Mouse (Mus musculus) CH12.LX (cell line): ENCODE data around the gene Ap3s2. TPM values are rescaled to one million over a fixed set of nuclear protein-coding genes. Genes with fewer than 3 reads are reported as not detected.
A peak's percentile ranks its signal among the peaks of the same experiment; 100 is the strongest.

ENCODE experiments used
- DNase-seq: peaks from one replicate; pipeline ENCODE4 v3.0.0-alpha.2; 2013; ENCODE audit errors: extremely low read depth
- H3K27ac ChIP-seq: 2 replicates; pipeline ENCODE4 v1.5.1; 2012; ENCODE audit warnings: low read depth, mild to moderate bottlenecking, control low read depth, moderate library complexity; ENCODE audit not compliant: insufficient read depth
- H3K27me3 ChIP-seq: replicated peaks from 2 replicates; pipeline ENCODE3; 2012; ENCODE audit warnings: inconsistent platforms
- H3K36me3 ChIP-seq, 2 experiments: replicated peaks in 1 of 2; 2 replicates each; pipeline versions ENCODE3 to v1.6.1; 2012; ENCODE audit warnings: inconsistent platforms in 1 of 2, low read length in 1 of 2, mild to moderate bottlenecking in 1 of 2, mixed read lengths in 1 of 2, moderate library complexity in 1 of 2; ENCODE audit not compliant: control insufficient read depth in 1 of 2, insufficient read depth in 1 of 2
- H3K4me1 ChIP-seq, 2 experiments: 2 replicates each; pipeline ENCODE4 v1.6.1; 2012; ENCODE audit warnings: inconsistent platforms in 1 of 2, moderate library complexity in 1 of 2; ENCODE audit not compliant: insufficient read depth in 2 of 2, control insufficient read depth in 1 of 2
- H3K4me2 ChIP-seq: 2 replicates; pipeline ENCODE4 v1.6.1; 2012; ENCODE audit warnings: low read depth, mild to moderate bottlenecking, control low read depth; ENCODE audit not compliant: poor library complexity, insufficient read depth, severe bottlenecking
- H3K4me3 ChIP-seq, 3 experiments: fragments of 150-350 bp in 1 of 3; sonication (generic) in 1 of 3; replicated peaks in 1 of 3; 2 replicates each; pipeline versions ENCODE3 to v1.5.1; 2011 to 2012; ENCODE audit warnings: low read depth in 2 of 3, low read length in 2 of 3, mild to moderate bottlenecking in 2 of 3, moderate library complexity in 2 of 3, control low read depth in 1 of 3, improper control_type of control experiment in 1 of 3, inconsistent platforms in 1 of 3, mixed read lengths in 1 of 3; ENCODE audit not compliant: poor library complexity in 1 of 3
- H3K79me2 ChIP-seq: replicated peaks from 2 replicates; pipeline ENCODE4 v1.6.1; 2012; ENCODE audit warnings: mild to moderate bottlenecking, moderate library complexity; ENCODE audit not compliant: control insufficient read depth, poor library complexity, insufficient read depth, severe bottlenecking; ENCODE audit errors: extremely low read depth
- H3K9ac ChIP-seq: 2 replicates; pipeline ENCODE4 v1.6.1; 2012; ENCODE audit warnings: low read depth, mild to moderate bottlenecking, control low read depth, moderate library complexity; ENCODE audit not compliant: insufficient read depth
- H3K9me3 ChIP-seq: replicated peaks from 2 replicates; pipeline ENCODE3; 2012; ENCODE audit warnings: low read length, inconsistent platforms, mixed read lengths
- BHLHE40 ChIP-seq: IDR thresholded peaks from 2 replicates; pipeline ENCODE4 v1.6.1; 2011; ENCODE audit warnings: mild to moderate bottlenecking, low read depth, low read length, improper control_type of control experiment
- CHD1 ChIP-seq: IDR thresholded peaks from 2 replicates; pipeline ENCODE4 v1.6.1; 2012; ENCODE audit warnings: low read depth, low read length, improper control_type of control experiment, inconsistent platforms
- E2F4 ChIP-seq: IDR thresholded peaks from 2 replicates; pipeline ENCODE4 v1.6.1; 2011; ENCODE audit warnings: low read depth, low read length, improper control_type of control experiment; ENCODE audit not compliant: insufficient replicate concordance
- EP300 ChIP-seq: IDR thresholded peaks from 2 replicates; pipeline ENCODE4 v1.6.1; 2011; ENCODE audit warnings: low read length, improper control_type of control experiment
- GABPA ChIP-seq: IDR thresholded peaks from 2 replicates; pipeline ENCODE4 v1.6.1; 2012; ENCODE audit warnings: low read depth, low read length, improper control_type of control experiment, inconsistent platforms; ENCODE audit not compliant: insufficient replicate concordance
- IRF4 ChIP-seq: IDR thresholded peaks from 2 replicates; pipeline ENCODE4 v1.6.1; 2014; ENCODE audit warnings: low read depth, mild to moderate bottlenecking, inconsistent platforms, low read length, improper control_type of control experiment
- JUN ChIP-seq: IDR thresholded peaks from 2 replicates; pipeline ENCODE4 v1.6.1; 2011; ENCODE audit warnings: low read depth, mild to moderate bottlenecking, low read length, improper control_type of control experiment, moderate library complexity; ENCODE audit not compliant: insufficient read depth
- JUND ChIP-seq: conservative IDR thresholded peaks from 2 replicates; pipeline ENCODE4 v1.6.1; 2011; ENCODE audit warnings: low read depth, low read length, improper control_type of control experiment
- MAZ ChIP-seq: IDR thresholded peaks from 2 replicates; pipeline ENCODE4 v1.6.1; 2012; ENCODE audit warnings: low read depth, mild to moderate bottlenecking, inconsistent platforms, low read length, improper control_type of control experiment, moderate library complexity
- MEF2A ChIP-seq: IDR thresholded peaks from 2 replicates; pipeline ENCODE4 v1.6.1; 2014; ENCODE audit warnings: low read depth, mild to moderate bottlenecking, inconsistent platforms, low read length, improper control_type of control experiment, borderline replicate concordance
- PAX5 ChIP-seq: IDR thresholded peaks from 2 replicates; pipeline ENCODE4 v1.6.1; 2012; ENCODE audit warnings: low read length, inconsistent platforms, mixed read lengths
- POLR2AphosphoS2 ChIP-seq: IDR thresholded peaks from 2 replicates; pipeline ENCODE4 v1.6.1; 2011; ENCODE audit warnings: low read depth, low read length, improper control_type of control experiment
- RCOR1 ChIP-seq: conservative IDR thresholded peaks from 2 replicates; pipeline ENCODE4 v1.6.1; 2012; ENCODE audit warnings: low read depth, mild to moderate bottlenecking, inconsistent platforms, low read length, improper control_type of control experiment
- SIN3A ChIP-seq: IDR thresholded peaks from 2 replicates; pipeline ENCODE4 v1.6.1; 2012; ENCODE audit warnings: low read length, improper control_type of control experiment, inconsistent platforms
- SMC3 ChIP-seq: IDR thresholded peaks from 2 replicates; pipeline ENCODE4 v1.6.1; 2011; ENCODE audit warnings: low read depth, low read length, improper control_type of control experiment
- TBP ChIP-seq: conservative IDR thresholded peaks from 2 replicates; pipeline ENCODE4 v1.6.1; 2011; ENCODE audit warnings: low read depth, low read length, improper control_type of control experiment
- UBTF ChIP-seq: IDR thresholded peaks from 2 replicates; pipeline ENCODE4 v1.6.1; 2012; ENCODE audit warnings: low read depth, mild to moderate bottlenecking, inconsistent platforms, low read length, improper control_type of control experiment, moderate library complexity
- USF1 ChIP-seq: IDR thresholded peaks from 2 replicates; pipeline ENCODE4 v1.6.1; 2014; ENCODE audit warnings: low read depth, mild to moderate bottlenecking, inconsistent platforms, low read length, improper control_type of control experiment
- USF2 ChIP-seq: conservative IDR thresholded peaks from 2 replicates; pipeline ENCODE4 v1.6.1; 2011; ENCODE audit warnings: low read depth, low read length, improper control_type of control experiment
- ZC3H11A ChIP-seq: IDR thresholded peaks from 2 replicates; pipeline ENCODE4 v1.6.1; 2012; ENCODE audit warnings: low read depth, mild to moderate bottlenecking, inconsistent platforms, low read length, improper control_type of control experiment
- dilution Hi-C: fragments of 300-500 bp; cut with MboI; formaldehyde crosslinking; loops from 2 replicates; pipeline ENCODE4 v1.14.3; 2020; ENCODE audit warnings: low sequenced_read_pairs; ENCODE audit not compliant: extremely low pct_unique_long_range_greater_than_20kb, extremely low pct_ligation_motif_present
- in situ Hi-C: fragments of 300-500 bp; cut with MboI; formaldehyde crosslinking; loops from 3 replicates; pipeline ENCODE4 v1.14.3; 2019; ENCODE audit warnings: low sequenced_read_pairs, low pct_ligation_motif_present, low pct_unique_long_range_greater_than_20kb, mixed read lengths
- polyA plus RNA-seq: library from polyadenylated mRNA; unstranded; fragments of >175 nt; gene quantifications from 2 replicates; pipeline ENCODE4 v1.2.1, GENCODE M21; 2012; ENCODE audit warnings: low read depth; ENCODE audit not compliant: insufficient read length
- total RNA-seq, 2 experiments: library from RNA; depleted of rRNA; stranded (reverse); fragments of 300-350 nt in 1 of 2; fragments of >200 nt in 1 of 2; gene quantifications; 2 replicates each; pipeline ENCODE4 v1.2.3; 2012 to 2014

The Ap3s2 gene
- total and polyA plus RNA-seq, 3 experiments: 12.7 to 21.8 (median 14.9) TPM

DNA sequence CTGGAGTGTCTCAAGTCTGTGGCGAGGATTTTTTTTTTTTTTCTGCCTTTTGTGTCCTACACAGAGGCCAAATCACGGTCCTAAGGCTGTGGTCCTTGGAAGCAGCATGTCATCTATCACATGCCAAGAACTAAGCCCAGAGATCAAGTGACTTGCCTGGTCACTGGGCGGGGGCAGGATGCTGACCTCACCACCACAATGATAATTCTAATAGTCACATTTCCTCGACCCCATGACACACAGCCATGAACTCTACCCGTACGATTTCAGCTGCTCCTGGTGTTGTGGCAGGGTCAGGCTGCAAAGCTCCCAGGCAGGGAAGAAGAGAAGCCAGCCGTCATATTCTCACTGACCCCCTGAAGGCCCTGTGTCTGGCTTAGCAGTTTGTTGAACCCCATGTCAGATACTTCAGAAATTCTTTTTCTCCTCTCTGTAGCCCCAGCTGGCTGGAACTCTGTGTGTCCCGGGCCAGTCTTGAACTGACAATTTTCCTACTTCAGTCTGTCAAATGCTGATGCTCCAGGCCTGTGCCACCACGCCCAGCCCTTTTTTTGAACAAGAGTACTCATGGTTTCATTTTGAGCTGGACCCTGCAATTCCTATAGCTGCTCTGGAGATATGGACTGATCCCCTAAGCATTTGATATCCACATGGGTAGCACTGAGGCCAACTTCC lies 61.4 kb downstream of the Ap3s2 start:
- no peak overlapping the region for H3K4me3 ChIP-seq
- dilution Hi-C loops: no loop called here
- no peak overlapping the region for H3K9ac ChIP-seq
- in situ Hi-C loops: no loop called here
- H3K9me3 ChIP-seq: no peaks in the 10 kb centered on the region
- H3K4me2 ChIP-seq: no peak overlapping the region
- H3K27ac ChIP-seq: no peak overlapping the region
- no peaks in the 10 kb centered on the region for H3K36me3 ChIP-seq
- no peaks in the 10 kb centered on the region for H3K79me2 ChIP-seq
- H3K4me1 ChIP-seq: peaks cover 15 to 61% of the 10 kb centered on the region in 2 experiments
- no peak for DNase-seq
- TF ChIP-seq E2F4 (no peak), PAX5 (no peak), JUND (no peak), RCOR1 (no peak)
- TF ChIP-seq, all 38 proteins: peak for 0
- peaks cover 2% of the 10 kb centered on the region for H3K27me3 ChIP-seq

DNA sequence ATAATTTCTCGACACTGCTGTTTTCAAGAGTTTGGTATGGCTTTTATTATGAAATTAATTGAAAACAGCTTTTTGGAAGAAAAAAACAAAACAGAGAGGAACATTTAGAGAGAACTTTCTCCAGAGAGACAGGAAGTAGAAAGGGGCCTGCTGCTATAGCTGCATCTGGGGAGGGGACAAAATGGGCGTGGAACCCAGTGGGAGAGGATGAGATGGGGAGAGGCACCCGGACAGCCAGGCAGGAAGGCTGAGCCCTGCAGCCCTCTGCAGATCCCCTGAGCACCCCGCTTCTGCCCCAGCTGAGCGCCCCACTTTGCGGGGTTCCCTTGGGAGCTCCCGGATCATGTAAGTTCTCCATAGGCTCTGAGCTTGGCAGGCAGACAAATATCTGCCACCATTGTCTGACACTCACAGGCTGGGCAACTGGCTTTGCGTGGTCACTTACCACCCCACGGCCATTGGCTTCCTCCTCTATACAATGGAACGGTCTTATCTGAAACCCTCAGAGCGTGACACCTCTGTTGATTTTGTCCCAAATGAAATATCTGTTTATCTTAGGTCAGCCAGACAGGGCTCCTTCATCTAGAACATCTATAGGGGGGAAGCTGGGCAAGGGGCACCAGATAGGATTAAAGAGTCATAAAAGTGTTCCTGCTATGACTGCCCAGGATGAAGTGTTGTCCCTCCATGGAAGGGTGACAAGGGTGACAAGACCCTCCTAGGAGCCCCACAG lies 62.1 kb downstream of the Ap3s2 start:
- H3K9me3 ChIP-seq: no peaks in the 10 kb centered on the region
- no peaks in the 10 kb centered on the region for H3K79me2 ChIP-seq
- no peak overlapping the region for H3K4me3 ChIP-seq
- H3K4me2 ChIP-seq: no peak overlapping the region
- H3K4me1 ChIP-seq: peaks cover 15 to 61% of the 10 kb centered on the region in 2 experiments
- TF ChIP-seq POLR2AphosphoS2 (no peak), TBP (no peak), ZC3H11A (no peak), USF2 (no peak), JUND (no peak), SMC3 (no peak), SIN3A (no peak)
- no peaks in the 10 kb centered on the region for H3K36me3 ChIP-seq
- in situ Hi-C loops: no loop called here
- peaks cover 2% of the 10 kb centered on the region for H3K27me3 ChIP-seq
- DNase-seq: no peak
- dilution Hi-C loops: no loop called here
- no peak overlapping the region for H3K9ac ChIP-seq
- no peak overlapping the region for H3K27ac ChIP-seq

DNA sequence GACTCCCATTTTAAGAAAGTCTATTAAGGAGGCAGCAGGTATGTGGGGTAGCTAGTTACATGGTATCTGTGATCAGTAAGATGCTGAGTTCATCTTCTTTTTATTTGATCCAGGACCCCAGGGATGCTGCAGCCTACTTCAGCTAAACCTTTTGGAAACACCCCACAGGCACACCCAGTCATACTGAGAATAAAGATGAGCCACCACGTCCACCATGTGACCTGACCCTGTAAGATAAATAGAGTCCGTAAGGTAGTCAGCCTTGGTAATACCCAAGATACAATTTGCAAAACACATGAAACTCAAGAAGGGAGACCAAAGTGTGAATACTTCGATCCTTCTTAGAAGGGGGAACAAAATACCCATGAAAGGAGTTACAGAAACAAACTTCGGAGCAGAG lies 64.1 kb downstream of the Ap3s2 start:
- Histone ChIP-seq H3K36me3 (no peaks in the 10 kb centered on the region), H3K4me2 (no peak overlapping the region), H3K79me2 (no peaks in the 10 kb centered on the region), H3K4me3 (no peak overlapping the region), H3K4me1 (peaks cover 11 to 52% of the 10 kb centered on the region in 2 experiments), H3K27ac (no peak overlapping the region), H3K27me3 (no peaks in the 10 kb centered on the region), H3K9me3 (no peaks in the 10 kb centered on the region)
- dilution Hi-C loops: no loop called here
- in situ Hi-C loops: no loop called here
- peak; percentile 40 for DNase-seq
- no peak for TF ChIP-seq MEF2A
- TF ChIP-seq USF1: peak; percentile 63
- peak; percentile 57 for TF ChIP-seq JUND
- 0 out of 2 replicates have a peak, but pooled peaks have one; percentile 25 for TF ChIP-seq BHLHE40
- peak; percentile 37; the same call in 1 of the 2 replicates for TF ChIP-seq EP300
- TF ChIP-seq GABPA: no peak
- TF ChIP-seq IRF4: peak; percentile 90
- 0 out of 2 replicates have a peak, but pooled peaks have one; percentile 7 for TF ChIP-seq USF2
- no peak for TF ChIP-seq ZC3H11A
- TF ChIP-seq CHD1: no peak
- TF ChIP-seq UBTF: no peak
- TF ChIP-seq JUN: peak; percentile 44
- TF ChIP-seq MAZ: no peak
- no peak for TF ChIP-seq PAX5
- no peak for TF ChIP-seq E2F4
- no peak for TF ChIP-seq SIN3A
- TF ChIP-seq, all 38 proteins: peak for 7
- H3K9ac ChIP-seq: no peak overlapping the region
